Mouse (Mus musculus) frontal cortex, postnatal 10 days (tissue): Measurements from ENCODE around the gene Lgr4.

Experiments used
- DNase-seq, 2 experiments: peaks; one replicate each; pipeline ENCODE4 v3.0.0; 2022; ENCODE audit warnings: low spot score in 2 of 2, mixed read lengths in 1 of 2

Gene Lgr4

GRCm38 (mm10) chr2:109921298-109922035, 4.0 kb downstream of the Lgr4 start:
- no peak for DNase-seq

DNA sequence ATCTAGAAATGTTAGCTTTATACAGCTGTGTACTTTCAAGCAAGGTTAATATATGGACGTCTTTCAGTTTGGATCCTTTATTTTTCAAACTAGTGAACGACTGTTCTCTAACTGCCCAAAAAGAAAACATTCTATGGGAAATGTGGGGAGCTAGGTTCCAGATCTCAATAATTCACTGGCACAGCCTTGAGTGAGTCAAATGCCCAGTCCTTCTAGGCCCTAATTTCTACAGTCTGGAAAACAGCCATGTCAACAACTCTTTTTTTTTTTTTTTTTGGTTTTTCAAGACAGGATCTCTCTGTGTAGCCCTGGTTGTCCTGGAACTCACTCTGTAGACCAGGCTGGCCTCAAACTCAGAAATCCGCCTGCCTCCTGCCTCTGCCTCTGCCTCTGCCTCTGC, 4.9 kb downstream of the Lgr4 start:
- DNase-seq: no peak

GRCm38 (mm10) chr2:109923031-109923430, 5.6 kb downstream of the Lgr4 start:
- no peak for DNase-seq

DNA sequence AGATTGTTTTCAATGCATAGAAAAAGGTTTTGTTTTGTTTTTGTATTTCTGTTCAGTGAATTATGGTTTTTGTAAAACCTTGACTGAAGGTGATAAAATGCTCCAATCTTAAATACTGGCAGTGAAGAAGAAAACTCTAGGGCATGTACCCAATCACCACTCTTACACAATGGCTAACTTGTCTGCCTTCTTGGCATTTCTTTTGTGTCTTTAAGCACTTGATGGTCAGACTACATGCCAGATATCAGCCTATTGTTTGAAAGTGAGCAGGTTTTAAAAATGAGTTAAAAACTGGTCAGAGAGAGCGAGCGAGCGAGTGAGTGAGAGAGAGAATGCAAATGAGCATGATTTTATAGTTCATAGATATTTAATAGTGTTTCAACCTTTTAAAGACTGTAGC, 6.5 kb downstream of the Lgr4 start:
- DNase-seq: no peak

- no peak for DNase-seq
These were observed 9.5 kb downstream of the Lgr4 start for GRCm38 (mm10) chr2:109926984-109927383.

GRCm38 (mm10) chr2:109927446-109927845, 10.0 kb downstream of the Lgr4 start:
- DNase-seq: no peak

- DNase-seq: no peak
These were observed 10.4 kb downstream of the Lgr4 start for GRCm38 (mm10) chr2:109927876-109928275.

DNA sequence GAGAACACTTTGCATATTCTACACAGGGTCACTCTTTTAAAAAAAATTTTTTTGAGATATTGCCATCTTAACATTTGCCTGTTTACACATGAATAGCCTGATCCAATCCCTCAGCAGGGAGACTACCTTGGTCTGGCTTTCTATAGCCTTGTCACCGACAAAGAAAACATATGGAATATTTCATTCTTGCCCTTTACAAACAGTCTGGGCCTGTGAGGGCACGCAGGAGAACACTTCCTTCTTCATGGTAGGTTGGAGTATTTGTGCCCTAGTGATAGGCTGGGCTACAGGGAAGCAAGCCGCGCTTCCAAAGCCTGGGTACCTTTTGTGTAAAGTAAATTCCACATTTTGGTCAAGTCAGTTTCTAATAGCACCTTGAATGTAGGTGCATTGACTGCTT, 11.3 kb downstream of the Lgr4 start:
- DNase-seq: no peak

DNA sequence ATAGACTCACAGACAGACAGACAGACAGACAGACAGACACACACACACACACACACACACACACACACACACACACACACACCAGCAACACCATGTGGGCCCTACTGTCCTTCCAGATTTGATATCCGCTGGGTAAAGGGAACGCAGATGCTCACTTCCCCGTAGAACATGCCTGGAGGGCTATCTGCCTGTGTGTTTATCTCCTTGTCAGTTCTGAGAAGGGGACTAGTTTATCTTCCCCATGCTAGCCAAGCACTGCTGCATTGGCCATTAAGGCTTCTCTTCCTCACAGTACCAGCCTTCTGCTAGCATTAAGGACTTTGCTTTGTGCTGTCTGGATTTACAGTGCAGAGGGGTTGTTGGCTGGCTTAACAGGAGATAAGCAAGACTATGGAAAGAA, 11.8 kb downstream of the Lgr4 start:
- DNase-seq: no peak

DNA sequence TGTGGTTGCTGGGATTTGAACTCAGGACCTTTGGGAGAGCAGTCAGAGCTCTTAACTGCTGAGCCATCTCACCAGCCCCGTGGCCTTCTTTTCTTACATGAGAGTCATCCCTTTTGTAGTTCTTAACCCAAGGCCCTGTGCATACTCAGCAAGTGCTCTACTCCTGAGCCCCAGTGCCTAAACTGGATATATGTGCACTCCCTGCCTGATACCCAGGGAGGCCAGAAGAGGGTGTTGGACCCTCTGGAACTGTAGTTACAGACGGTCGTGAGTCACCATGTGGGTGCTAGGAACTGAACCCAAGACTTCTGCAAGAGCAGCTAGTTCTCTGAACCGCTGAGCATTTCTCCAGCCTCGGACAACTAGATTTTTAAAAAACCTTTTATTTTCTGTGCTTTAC, 12.9 kb downstream of the Lgr4 start:
- no peak for DNase-seq

GRCm38 (mm10) chr2:109930771-109931170, 13.3 kb downstream of the Lgr4 start:
- no peak for DNase-seq

DNA sequence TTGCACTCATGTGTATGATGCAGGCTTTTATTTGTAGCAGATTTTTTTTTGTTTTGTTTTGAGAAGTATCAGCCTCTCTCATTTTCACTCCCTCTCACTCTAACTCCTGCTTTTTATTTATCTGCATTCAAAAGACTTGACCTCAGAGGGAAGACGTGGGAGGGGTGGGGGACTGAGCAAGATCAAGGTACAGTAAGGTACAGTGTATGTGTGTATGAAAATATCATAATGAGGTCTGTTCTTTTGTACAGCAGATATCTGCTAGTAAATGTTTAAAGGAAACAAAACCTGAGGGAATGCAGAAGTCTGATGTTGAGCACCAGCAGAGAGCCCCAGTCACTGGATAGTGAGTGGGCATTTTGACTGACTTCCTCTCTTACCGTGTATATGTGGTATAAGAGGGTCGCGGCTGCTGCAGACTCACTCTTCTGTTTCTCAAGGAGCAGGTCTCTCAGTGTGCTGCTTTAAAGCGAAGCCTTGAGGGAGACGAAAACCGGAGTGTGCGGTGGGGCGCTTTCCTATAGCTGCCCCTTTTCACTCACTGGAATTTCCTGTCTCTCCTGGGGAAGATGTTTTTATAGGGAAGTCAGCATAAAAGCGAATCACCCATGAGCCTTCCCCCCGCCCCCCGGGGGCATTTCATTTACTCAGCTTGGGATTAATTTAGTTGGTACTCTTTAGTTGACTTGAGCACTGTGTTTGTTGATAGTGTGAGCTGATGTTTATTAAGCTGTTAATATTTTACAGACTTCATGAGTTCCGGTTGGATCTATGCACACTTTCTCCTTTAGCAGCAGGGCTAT, 14.7 kb downstream of the Lgr4 start:
- no peak for DNase-seq

GRCm38 (mm10) chr2:109933151-109933550, 15.7 kb downstream of the Lgr4 start:
- no peak for DNase-seq

DNA sequence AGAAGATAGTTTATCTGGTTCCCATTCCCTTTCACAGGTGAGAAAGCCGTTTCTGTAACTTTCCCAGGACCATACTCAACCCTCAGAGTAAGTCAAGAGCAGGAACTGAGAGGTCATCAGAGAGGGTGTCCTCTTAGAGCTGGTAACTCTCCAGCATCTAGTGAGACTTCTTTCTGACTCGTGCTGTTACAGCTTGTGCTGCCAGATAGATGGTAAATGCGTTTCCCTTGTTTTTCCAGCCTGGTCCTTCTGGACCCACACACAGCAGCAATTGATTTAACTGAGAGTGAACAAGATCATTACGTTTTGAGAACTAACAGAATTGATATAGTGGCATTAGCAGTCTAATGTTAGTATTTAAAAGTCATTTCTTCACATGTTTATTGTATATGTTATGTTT, 16.6 kb downstream of the Lgr4 start:
- DNase-seq: no peak

- no peak for DNase-seq
These were observed 17.7 kb downstream of the Lgr4 start for GRCm38 (mm10) chr2:109935194-109935593.

GRCm38 (mm10) chr2:109935754-109936409, 18.4 kb downstream of the Lgr4 start:
- DNase-seq: no peak

DNA sequence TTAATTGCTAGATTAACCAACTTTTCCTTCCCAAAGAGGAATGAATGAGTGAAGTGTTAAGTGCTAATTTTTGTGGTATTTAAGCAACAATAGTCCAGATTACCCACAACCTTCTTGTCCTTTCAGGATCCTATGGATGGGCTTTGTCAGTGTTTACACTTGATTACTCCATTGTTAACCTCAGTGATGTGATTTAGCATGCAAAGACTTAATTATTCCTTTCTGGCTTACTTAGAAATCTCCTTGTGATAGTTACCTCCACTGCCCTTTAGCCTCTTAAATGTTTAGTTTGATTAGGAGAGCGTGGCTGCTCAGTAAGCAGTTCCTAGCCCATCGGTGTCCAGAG, 18.9 kb downstream of the Lgr4 start:
- no peak for DNase-seq

DNA sequence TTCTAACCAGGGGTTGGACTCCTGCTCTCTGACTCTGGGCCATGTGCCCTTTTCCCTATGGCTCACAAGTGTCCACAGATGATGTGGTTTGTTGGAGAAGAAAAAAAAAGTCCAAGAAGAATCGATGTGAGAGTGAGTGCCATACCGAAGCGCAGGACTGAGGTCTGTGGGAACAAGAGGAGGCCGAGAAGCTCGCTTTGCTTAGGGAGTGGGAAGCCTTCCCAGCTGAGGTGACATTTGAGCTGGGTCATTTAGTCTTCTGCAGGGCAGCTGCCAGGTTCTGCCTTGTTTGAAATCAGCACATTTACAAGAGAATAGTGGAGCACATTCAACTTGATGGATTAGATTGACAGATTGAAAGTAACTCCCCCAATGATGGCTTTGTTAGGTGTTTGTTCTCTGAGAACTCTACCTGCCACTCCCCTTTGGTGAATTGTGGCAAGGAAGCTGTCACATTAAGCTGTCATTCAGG, 24.6 kb downstream of the Lgr4 start:
- no peak for DNase-seq

- DNase-seq: no peak
These were observed 25.5 kb downstream of the Lgr4 start for GRCm38 (mm10) chr2:109942810-109943570.

GRCm38 (mm10) chr2:109944995-109945394, 27.5 kb downstream of the Lgr4 start:
- DNase-seq: no peak

DNA sequence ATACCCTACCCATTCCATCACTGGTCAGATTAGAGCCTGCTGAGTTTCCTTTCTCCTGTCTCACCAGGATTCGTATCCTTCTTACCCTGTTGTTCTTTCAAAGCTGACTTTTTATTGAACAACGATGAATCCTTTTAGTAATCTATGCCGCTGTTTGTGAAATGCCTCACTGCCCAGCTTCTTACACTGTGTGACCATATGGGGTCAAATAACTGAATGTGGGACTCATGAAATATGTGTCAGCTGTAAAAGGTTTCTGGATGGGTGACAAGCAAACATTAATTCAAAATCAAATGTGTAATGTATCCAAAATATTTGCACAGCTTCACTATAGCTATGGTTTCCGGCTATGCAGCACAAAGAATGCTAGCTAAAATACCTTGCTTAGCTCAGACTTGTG, 28.1 kb downstream of the Lgr4 start:
- DNase-seq: no peak

- no peak for DNase-seq
These were observed 29.0 kb downstream of the Lgr4 start for GRCm38 (mm10) chr2:109946426-109946825.
